Mouse (Mus musculus) stomach, postnatal 0 days (tissue): Measurements from ENCODE around the gene Fam126a.

ENCODE experiments used
- CTCF ChIP-seq: IDR thresholded peaks from 2 replicates; pipeline ENCODE4 v1.5.1; 2016; ENCODE audit warnings: antibody characterized with exemption, low read depth, mild to moderate bottlenecking, moderate library complexity
- EP300 ChIP-seq: optimal IDR thresholded peaks from 2 replicates; pipeline ENCODE3; 2016; ENCODE audit warnings: antibody characterized with exemption

DNA sequence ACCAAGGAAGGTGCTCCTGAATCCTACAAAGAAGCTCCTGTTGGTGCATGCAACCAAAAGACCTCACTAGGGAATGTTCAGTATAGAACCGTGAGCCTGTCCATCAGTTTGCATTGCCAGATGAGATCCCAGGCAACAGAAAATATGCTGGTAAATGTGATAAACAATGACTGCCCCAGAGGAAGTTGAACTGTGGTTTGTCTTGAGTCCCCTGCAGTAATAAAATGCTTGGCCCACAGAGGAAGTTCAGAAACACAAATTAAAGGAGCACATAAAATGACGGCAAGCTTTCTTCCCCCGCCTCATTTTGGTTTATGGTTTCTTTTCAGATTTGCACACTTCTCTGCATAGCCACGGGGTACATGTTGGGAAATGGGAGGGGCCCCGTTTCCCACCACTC is 8.3 kb upstream of the Fam126a start:
- TF ChIP-seq EP300 (no peak), CTCF (no peak)
